Mouse (Mus musculus) lung, postnatal 36 days (tissue): ENCODE results near the gene Rasa2.
A peak's percentile ranks its signal among the peaks of the same experiment; 100 is the strongest.
"Not testable (repeated sequence)": the region's sequence is repeated elsewhere in the genome, so short reads cannot be mapped to it uniquely, and the experiment has no call there.

Experiments
- DNase-seq: peaks from one replicate; pipeline ENCODE4 v3.0.0; 2022; ENCODE audit warnings: mixed read lengths

The Rasa2 gene

DNA sequence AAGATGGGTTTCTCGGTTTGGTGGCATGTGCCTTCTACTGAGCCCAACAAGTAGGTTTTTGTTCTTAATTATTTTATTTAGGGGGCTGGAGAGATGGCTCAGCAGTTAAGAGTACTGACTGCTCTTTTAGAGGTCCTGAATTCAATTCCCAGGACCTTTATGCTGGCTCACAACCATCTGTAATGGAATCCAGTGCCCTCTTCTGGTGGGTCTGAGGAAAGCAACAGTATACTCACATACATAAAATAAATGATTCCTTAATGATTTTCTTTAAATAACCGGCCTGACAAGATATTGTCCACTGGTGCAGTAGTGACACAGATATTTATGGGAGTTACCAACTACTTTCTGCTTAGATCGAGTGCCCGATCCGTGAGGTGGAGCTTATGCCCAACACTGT, 108.3 kb downstream of the Rasa2 start:
- no peak for DNase-seq

DNA sequence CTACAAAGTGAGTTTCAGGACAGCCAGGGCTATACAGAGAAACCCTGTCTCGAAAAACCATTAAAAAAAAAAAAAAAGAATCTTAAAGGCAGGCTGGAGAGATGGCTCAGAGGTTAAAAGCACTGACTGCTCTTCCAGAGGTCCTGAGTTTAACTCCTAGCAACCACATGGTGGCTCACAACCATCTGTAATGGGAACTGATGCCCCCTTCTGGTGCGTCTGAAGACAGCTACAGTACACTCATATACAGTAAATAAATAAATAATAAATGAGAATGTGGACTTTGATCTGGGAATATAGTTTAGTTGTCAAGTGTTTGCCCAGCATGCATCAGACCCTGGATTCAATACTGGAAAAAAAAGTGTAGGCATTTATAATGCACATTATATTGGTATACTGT, 109.8 kb downstream of the Rasa2 start:
- not testable (repeated sequence) for DNase-seq

DNA sequence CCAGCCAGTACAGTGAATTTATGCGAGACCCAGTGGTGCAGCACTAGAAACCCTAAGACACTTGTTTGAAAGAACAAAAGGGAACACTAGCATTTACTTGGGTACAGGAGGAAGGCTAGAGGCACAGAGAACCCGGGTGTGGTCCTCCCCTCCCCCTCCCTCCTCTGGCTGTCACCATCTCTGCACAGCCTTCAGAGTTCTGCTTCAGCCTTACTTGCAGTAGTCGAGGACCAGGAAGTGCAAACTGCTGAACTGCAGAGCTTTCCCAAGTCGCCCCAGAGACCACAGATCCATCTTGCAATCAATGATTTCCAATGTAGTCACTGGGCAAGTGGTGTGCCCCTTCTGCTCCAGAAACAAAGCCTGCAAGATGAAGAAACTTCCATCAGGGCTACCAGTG, 114.0 kb downstream of the Rasa2 start:
- peak; percentile 23 for DNase-seq

GRCm38 (mm10) chr9:96516806-96517205, 114.6 kb downstream of the Rasa2 start:
- no peak for DNase-seq

- DNase-seq: no peak
These were observed 115.7 kb downstream of the Rasa2 start for GRCm38 (mm10) chr9:96515737-96516136.

DNA sequence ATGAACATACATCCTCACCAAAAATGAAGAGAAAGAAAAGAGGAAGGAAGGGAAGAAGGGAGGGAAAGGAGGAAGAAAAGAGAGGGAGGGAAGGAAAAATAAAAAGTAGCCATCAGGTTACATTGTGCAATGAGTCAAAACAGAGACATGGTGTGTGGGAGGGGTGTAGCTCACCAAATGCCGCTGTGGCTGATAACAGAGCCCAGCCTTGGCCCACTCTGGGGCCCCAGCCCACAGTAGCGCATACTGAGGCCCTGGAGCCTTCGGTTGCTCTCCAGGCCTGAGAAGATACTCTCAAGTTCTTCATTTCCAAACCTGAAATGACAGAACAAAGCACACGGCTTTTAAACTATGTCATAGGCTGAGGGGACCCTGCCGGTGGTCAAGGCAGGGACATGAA, 117.1 kb downstream of the Rasa2 start:
- DNase-seq: no peak

GRCm38 (mm10) chr9:96506011-96506498, 125.4 kb downstream of the Rasa2 start:
- peak; percentile 37 for DNase-seq

- DNase-seq: no peak
These were observed 126.3 kb downstream of the Rasa2 start for GRCm38 (mm10) chr9:96505156-96505555.

- no peak for DNase-seq
These were observed 127.1 kb downstream of the Rasa2 start for GRCm38 (mm10) chr9:96504116-96504895.

- no peak for DNase-seq
These were observed 128.4 kb downstream of the Rasa2 start for GRCm38 (mm10) chr9:96502856-96503610.

DNA sequence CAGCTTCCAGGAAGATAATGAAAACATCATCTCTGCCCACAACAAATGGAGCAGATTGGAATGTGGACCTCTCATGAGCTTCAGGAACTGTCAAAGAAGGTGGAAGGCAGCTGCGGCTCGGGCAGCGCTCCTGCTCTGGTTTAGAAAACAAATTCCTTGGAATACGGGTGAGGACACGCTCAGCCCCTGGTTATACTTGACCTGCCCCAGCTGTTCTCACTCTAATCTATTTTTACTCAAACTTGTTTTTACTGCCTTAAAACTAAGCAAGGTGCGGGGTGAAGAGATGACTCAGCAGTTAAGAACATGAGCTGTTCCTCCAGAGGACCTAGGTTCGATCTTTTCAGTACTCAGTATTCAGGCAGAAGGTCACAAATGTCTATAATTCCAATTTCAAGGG, 130.2 kb downstream of the Rasa2 start:
- peak; percentile 41 for DNase-seq

GRCm38 (mm10) chr9:96493212-96493611, 138.2 kb downstream of the Rasa2 start:
- DNase-seq: no peak

DNA sequence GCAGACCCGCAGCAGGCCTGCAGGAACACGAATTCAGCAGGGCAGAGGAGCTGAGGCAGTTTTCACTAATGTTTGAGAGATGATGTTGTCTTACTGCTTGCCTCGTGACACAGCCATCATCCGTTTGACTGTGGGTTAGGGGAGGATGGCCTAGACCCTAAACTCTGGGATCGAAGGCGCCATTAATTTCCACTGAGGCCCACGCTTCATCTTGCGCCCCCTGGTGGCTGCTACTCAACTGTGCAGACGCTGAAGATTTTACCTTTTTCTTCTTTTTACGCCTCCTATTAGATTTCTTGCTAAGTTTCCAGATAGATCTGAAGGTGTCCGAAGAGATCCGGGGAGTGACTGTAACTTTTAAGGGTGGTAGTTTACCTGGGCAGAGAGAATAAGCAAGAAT, 139.6 kb downstream of the Rasa2 start:
- peak; percentile 64 for DNase-seq
